In genomic region chr7:74877466-74877865, GRCm38 (mm10) we compare ENCODE assay signal across 11 mouse cellular contexts.
"Had no signal": no experiment of that assay in that cellular context is flagged by ENCODE, and none has a peak within 500 bp of the region (broad histone marks: within the 10 kb centered on the region; RNA-seq: fewer than 3 reads in every experiment).

No protein-coding gene starts in this region.

- H3K4me3 ChIP-seq: kidney, embryonic 15.5 days; limb, embryonic 13.5 days; midbrain, embryonic 12.5 days had no signal

- H3K9me3 ChIP-seq: kidney, embryonic 15.5 days; limb, embryonic 13.5 days; midbrain, embryonic 12.5 days had no signal

- ATAC-seq: intestine, embryonic 16.5 days had no signal

- H3K36me3 ChIP-seq: kidney, embryonic 15.5 days; limb, embryonic 13.5 days; midbrain, embryonic 12.5 days had no signal

- H3K4me1 ChIP-seq: kidney, embryonic 15.5 days; limb, embryonic 13.5 days; midbrain, embryonic 12.5 days had no signal

- H3K4me2 ChIP-seq: kidney, embryonic 15.5 days; limb, embryonic 13.5 days; midbrain, embryonic 12.5 days had no signal

- H3K27me3 ChIP-seq: kidney, embryonic 15.5 days; limb, embryonic 13.5 days; midbrain, embryonic 12.5 days had no signal

- H3K9ac ChIP-seq: kidney, embryonic 15.5 days; limb, embryonic 13.5 days; liver, embryonic 14.5 days; midbrain, embryonic 12.5 days had no signal

- DNase-seq: kidney, adult 2 months; kidney, postnatal 14 days; lung, adult 18-20 months; spleen, adult 18-20 months; thymus, adult 2 months; thymus, postnatal 25 days had no signal

- H3K27ac ChIP-seq: kidney, embryonic 15.5 days; limb, embryonic 13.5 days; liver, embryonic 14.5 days; midbrain, embryonic 12.5 days had no signal
